ENCODE assay signal across 22 mouse cellular contexts in the genomic region with DNA sequence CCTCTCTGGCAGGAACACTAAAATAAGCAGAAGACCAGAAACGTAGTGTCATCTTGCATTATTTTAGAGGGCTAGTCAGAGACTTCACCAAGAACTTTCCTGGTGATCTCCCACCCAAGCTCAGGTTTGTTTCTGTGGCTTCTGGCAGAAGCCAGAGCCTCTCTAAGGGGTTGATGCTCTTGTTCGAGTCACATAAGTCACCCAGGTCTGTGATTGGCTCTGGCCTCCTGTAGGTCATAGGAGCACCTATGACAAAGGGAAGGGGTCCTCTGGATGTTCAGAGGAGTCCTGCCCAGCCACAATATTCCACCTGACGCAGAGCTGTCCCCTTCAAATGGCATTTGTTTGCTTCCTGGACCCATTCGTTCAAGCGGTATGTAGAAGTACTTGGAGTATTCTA. TPM values are rescaled to one million over a fixed set of nuclear protein-coding genes. Genes with fewer than 3 reads are reported as not detected.
DNase-seq lines count a peak whose midpoint lies in the region; ATAC-seq lines count a peak whose summit lies in the region.
"Had no signal": no experiment of that assay in that cellular context is flagged by ENCODE, and none has a peak within 500 bp of the region (broad histone marks: within the 10 kb centered on the region; RNA-seq: fewer than 3 reads in every experiment).

Gene Stat4 (plus strand): TSS at position 301 of the 400 bp plus-strand sequence.

- H3K9me3 ChIP-seq in forebrain, embryonic 11.5 days (ENCODE audit: control insufficient read depth, low read length) = no peaks in the 10 kb centered on the region
- H3K9me3 ChIP-seq in forebrain, embryonic 10.5 days = no peaks in the 10 kb centered on the region
- no peaks in the 10 kb centered on the region for H3K9me3 ChIP-seq in intestine, embryonic 15.5 days
- H3K9me3 ChIP-seq: embryonic facial prominence, embryonic 10.5 days; forebrain, embryonic 15.5 days; hindbrain, embryonic 13.5 days had no signal

- no peaks in the 10 kb centered on the region for H3K4me1 ChIP-seq in forebrain, embryonic 11.5 days (replicated peaks; ENCODE audit: control insufficient read depth, insufficient read depth, low read length)
- H3K4me1 ChIP-seq in forebrain, embryonic 10.5 days = no peaks in the 10 kb centered on the region
- no peaks in the 10 kb centered on the region for H3K4me1 ChIP-seq in intestine, embryonic 15.5 days (replicated peaks)
- H3K4me1 ChIP-seq: embryonic facial prominence, embryonic 10.5 days; forebrain, embryonic 15.5 days; hindbrain, embryonic 13.5 days had no signal

- no peak for ATAC-seq in forebrain, embryonic 11.5 days (replicated peaks; ENCODE audit: low FRiP score)
- ATAC-seq in CD4-positive, CD25-positive, alpha-beta regulatory T cell, adult 4 months = no peak
- no peak for ATAC-seq in common myeloid progenitor, adult 5-6 weeks (replicated peaks; ENCODE audit: low read depth, poor library complexity, severe bottlenecking)
- no peak for ATAC-seq in megakaryocyte, adult 5-6 weeks (ENCODE audit: poor library complexity, severe bottlenecking)
- ATAC-seq in intestine, embryonic 15.5 days = no peak
- ATAC-seq: forebrain, embryonic 15.5 days; hindbrain, postnatal 0 days; intestine, embryonic 16.5 days had no signal

- H3K4me2 ChIP-seq in forebrain, embryonic 11.5 days (ENCODE audit: low read depth, low read length, severe bottlenecking) = no peak within 1 kb of the TSS
- H3K4me2 ChIP-seq in intestine, embryonic 15.5 days (replicated peaks) = no peak within 1 kb of the TSS
- H3K4me2 ChIP-seq: forebrain, embryonic 15.5 days; hindbrain, embryonic 13.5 days had no signal

- no peaks in the 10 kb centered on the region for H3K27me3 ChIP-seq in forebrain, embryonic 11.5 days (ENCODE audit: control insufficient read depth, insufficient read depth, low read length)
- no peaks in the 10 kb centered on the region for H3K27me3 ChIP-seq in forebrain, embryonic 10.5 days (ENCODE audit: poor library complexity, severe bottlenecking)
- no peaks in the 10 kb centered on the region for H3K27me3 ChIP-seq in intestine, embryonic 15.5 days (replicated peaks)
- H3K27me3 ChIP-seq: forebrain, embryonic 15.5 days; hindbrain, embryonic 13.5 days had no signal

- H3K4me3 ChIP-seq in forebrain, embryonic 11.5 days (ENCODE audit: low read depth, low read length) = no peak within 1 kb of the TSS
- no peak within 1 kb of the TSS for H3K4me3 ChIP-seq in forebrain, embryonic 10.5 days
- no peak within 1 kb of the TSS for H3K4me3 ChIP-seq in intestine, embryonic 15.5 days (replicated peaks)
- H3K4me3 ChIP-seq: embryonic facial prominence, embryonic 10.5 days; forebrain, embryonic 15.5 days; hindbrain, embryonic 13.5 days had no signal

- WGBS in forebrain, embryonic 11.5 days = 88% methylated on average over 5 of the region's 5 CpGs
- WGBS in forebrain, embryonic 10.5 days = 90% methylated on average over 5 of the region's 5 CpGs
- WGBS in intestine, embryonic 15.5 days = 77% methylated on average over 5 of the region's 5 CpGs

- no peak within 1 kb of the TSS for H3K9ac ChIP-seq in forebrain, embryonic 11.5 days (ENCODE audit: low read length)
- no peak within 1 kb of the TSS for H3K9ac ChIP-seq in intestine, embryonic 15.5 days
- H3K9ac ChIP-seq: forebrain, embryonic 15.5 days; hindbrain, embryonic 13.5 days had no signal

- DNase-seq in forebrain, embryonic 11.5 days (ENCODE audit: low spot score) = no peak
- DNase-seq in forebrain, embryonic 10.5 days (ENCODE audit: extremely low spot score, low spot score) = no peak
- no peak for DNase-seq in kidney, postnatal 25 days
- DNase-seq in gastrocnemius, adult 8-10 months (ENCODE audit: low spot score in 2 of 2) = no peak
- DNase-seq: adrenal gland, adult 8-10 months; adrenal gland, postnatal 36 days; B cell, adult 2 months; cerebellum, adult 11 months; cerebellum, adult 8-10 months; cerebellum, postnatal 25 days; gastrocnemius, postnatal 14 days; heart, postnatal 10 days; heart, postnatal 4 days had no signal

- H3K36me3 ChIP-seq in forebrain, embryonic 11.5 days (ENCODE audit: control insufficient read depth, insufficient read depth, low read length) = no peaks in the 10 kb centered on the region
- no peaks in the 10 kb centered on the region for H3K36me3 ChIP-seq in forebrain, embryonic 10.5 days (replicated peaks)
- H3K36me3 ChIP-seq in intestine, embryonic 15.5 days = no peaks in the 10 kb centered on the region
- H3K36me3 ChIP-seq: embryonic facial prominence, embryonic 10.5 days; forebrain, embryonic 15.5 days; hindbrain, embryonic 13.5 days had no signal

- H3K27ac ChIP-seq in forebrain, embryonic 11.5 days (ENCODE audit: low read depth, low read length) = no peak within 1 kb of the TSS
- no peak within 1 kb of the TSS for H3K27ac ChIP-seq in forebrain, embryonic 10.5 days
- no peak within 1 kb of the TSS for H3K27ac ChIP-seq in intestine, embryonic 15.5 days
- H3K27ac ChIP-seq: embryonic facial prominence, embryonic 10.5 days; forebrain, embryonic 15.5 days; hindbrain, embryonic 13.5 days; hindbrain, postnatal 0 days had no signal

RNA-seq across cellular contexts. Expression of gene Stat4, which starts in this region (rescaled TPM):
- polyA plus RNA-seq in forebrain, embryonic 11.5 days (2014; fragmentation: Nextera tagmentation; extraction: Ambion mirVana) = 12.0 and 12.4 TPM in 2 replicates
- polyA plus RNA-seq in forebrain, embryonic 10.5 days (2016; fragmentation: Nextera tagmentation; extraction: Ambion mirVana) = 8.4 and 9.8 TPM in 2 replicates
- 100 to 1,000 TPM; 123 to 149 TPM for polyA plus RNA-seq in CD4-positive, CD25-positive, alpha-beta regulatory T cell, adult 4 months (2017; shearing (Covaris generic))
- 26.1 and 39.4 TPM in 2 replicates for total RNA-seq in common myeloid progenitor, adult 5-6 weeks (2017)
- 19.3 and 28.2 TPM in 2 replicates for total RNA-seq in megakaryocyte, adult 5-6 weeks (2015)
- 13.2 and 21.6 TPM in 2 replicates for total RNA-seq in megakaryocyte, adult 5-6 weeks (2017)
- polyA plus RNA-seq in intestine, embryonic 15.5 days (2015; fragmentation: Nextera tagmentation; extraction: Ambion mirVana) = 1.2 and 1.7 TPM in 2 replicates
- not detected for total RNA-seq in gastrocnemius, adult 8-10 months (2022)
- total RNA-seq: gastrocnemius, postnatal 14 days had no signal

Comparison
In these comparisons a context has a peak if more than half of its experiments do, and no peak if none do; other contexts are left out.
1. RNA of gene Stat4 (total RNA-seq): 26.1 to 39.4 TPM in common myeloid progenitor, adult 5-6 weeks and 13.2 to 28.2 TPM in megakaryocyte, adult 5-6 weeks; not detected in gastrocnemius, adult 8-10 months; every median in the first group is over 10 times any median in the second.